Mouse (Mus musculus): ENCODE data around the gene Cacna2d3. TPM values are rescaled to one million over a fixed set of nuclear protein-coding genes. Genes with fewer than 3 reads are reported as not detected.

Gene Cacna2d3
- total and polyA plus RNA-seq, 3 experiments, result not detected

DNA sequence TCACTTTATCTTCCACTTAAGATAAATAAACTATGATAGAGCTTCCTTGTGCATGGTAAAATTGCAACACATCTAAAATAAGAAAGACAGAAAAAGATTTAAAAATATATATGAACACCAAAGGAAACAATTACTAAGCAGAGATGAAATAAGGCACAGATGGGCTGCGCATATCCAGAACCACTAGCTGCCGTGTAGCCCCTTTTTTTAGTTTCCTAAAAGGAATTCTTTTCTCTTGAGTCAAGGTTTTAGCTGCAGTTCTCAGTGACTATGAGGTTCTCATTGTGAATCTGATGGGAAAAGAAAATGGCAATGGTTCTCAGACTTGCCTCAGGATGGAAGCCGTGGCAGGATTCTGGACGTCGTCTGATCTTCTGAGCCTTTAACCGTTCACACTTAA lies 814.0 kb downstream of the Cacna2d3 start:
- Histone ChIP-seq H3K4me1 (ENCODE audit: control insufficient read depth in 1 of 2, insufficient read depth in 2 of 2) (no peaks in the 10 kb centered on the region), H3K9me3 (replicated peaks; ENCODE audit: low read length) (peaks cover 57% of the 10 kb centered on the region), H3K9ac (ENCODE audit: insufficient read depth, low read depth) (no peak overlapping the region), H3K36me3 (replicated peaks in 1 of 2; ENCODE audit: control insufficient read depth in 1 of 2, insufficient read depth in 1 of 2, low read length in 1 of 2) (no peaks in the 10 kb centered on the region), H3K79me2 (replicated peaks; ENCODE audit: control insufficient read depth, extremely low read depth, insufficient read depth, poor library complexity, severe bottlenecking) (no peaks in the 10 kb centered on the region), H3K27ac (ENCODE audit: insufficient read depth, low read depth) (no peak overlapping the region), H3K27me3 (replicated peaks) (no peaks in the 10 kb centered on the region), H3K4me3 (replicated peaks in 1 of 3; ENCODE audit: low read depth in 2 of 3, low read length in 2 of 3, poor library complexity in 1 of 3) (no peak overlapping the region), H3K4me2 (ENCODE audit: insufficient read depth, low read depth, poor library complexity, severe bottlenecking) (no peak overlapping the region)
- dilution Hi-C loops (cut with MboI; ENCODE audit: extremely low pct_ligation_motif_present, extremely low pct_unique_long_range_greater_than_20kb, low sequenced_read_pairs), result no loop called here
- TF ChIP-seq SMC3 (IDR thresholded peaks at IDR 0.05; ENCODE audit: low read depth, low read length), result no peak
- TF ChIP-seq POLR2A (IDR thresholded peaks at IDR 0.05; ENCODE audit: low read depth, low read length), result no peak
- no peak for TF ChIP-seq GABPA (IDR thresholded peaks at IDR 0.05; ENCODE audit: insufficient replicate concordance, low read depth, low read length)
- no peak for TF ChIP-seq TCF12 (IDR thresholded peaks at IDR 0.05; ENCODE audit: low read depth, low read length)
- TF ChIP-seq MAFK (IDR thresholded peaks at IDR 0.05; ENCODE audit: insufficient replicate concordance, low read length), result no peak
- TF ChIP-seq ELF1 (IDR thresholded peaks at IDR 0.05; ENCODE audit: low read depth, low read length), result no peak
- TF ChIP-seq MAZ (IDR thresholded peaks at IDR 0.05; ENCODE audit: low read depth, low read length), result no peak
- TF ChIP-seq CTCF (conservative IDR thresholded peaks at IDR 0.05 in 1 of 2, IDR thresholded peaks at IDR 0.05 in 1 of 2; ENCODE audit: low read depth in 2 of 2, low read length in 2 of 2), result no peak
- TF ChIP-seq TBP (conservative IDR thresholded peaks at IDR 0.05; ENCODE audit: low read depth, low read length), result no peak
- DNase-seq (ENCODE audit: extremely low read depth), result no peak
- in situ Hi-C loops (cut with MboI; ENCODE audit: low pct_ligation_motif_present, low pct_unique_long_range_greater_than_20kb, low sequenced_read_pairs), result no loop called here

DNA sequence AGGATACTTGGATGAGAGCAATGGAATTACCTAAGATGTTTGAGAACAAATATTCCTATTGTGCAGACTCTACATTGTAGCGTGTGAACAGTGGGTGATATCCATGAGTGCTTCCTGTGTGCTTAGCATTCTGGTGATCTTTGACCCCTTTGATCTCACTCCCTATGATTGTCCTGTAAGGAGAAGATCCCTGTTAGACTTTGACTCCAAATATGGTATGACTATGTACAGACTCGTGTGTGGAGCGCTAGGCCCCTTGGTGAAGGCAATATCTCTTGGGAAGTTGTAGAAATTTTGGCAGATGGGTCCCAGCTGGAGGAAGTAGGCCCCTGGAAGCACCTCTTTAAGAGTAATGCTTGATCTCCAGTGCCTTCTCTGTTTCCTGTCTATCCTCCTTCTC lies 829.1 kb downstream of the Cacna2d3 start:
- H3K27ac ChIP-seq (ENCODE audit: insufficient read depth, low read depth), result no peak overlapping the region
- H3K79me2 ChIP-seq (replicated peaks; ENCODE audit: control insufficient read depth, extremely low read depth, insufficient read depth, poor library complexity, severe bottlenecking), result no peaks in the 10 kb centered on the region
- H3K4me3 ChIP-seq (replicated peaks in 1 of 3; ENCODE audit: low read depth in 2 of 3, low read length in 2 of 3, poor library complexity in 1 of 3), result no peak overlapping the region
- dilution Hi-C loops (cut with MboI; ENCODE audit: extremely low pct_ligation_motif_present, extremely low pct_unique_long_range_greater_than_20kb, low sequenced_read_pairs), result no loop called here
- H3K4me1 ChIP-seq (ENCODE audit: control insufficient read depth in 1 of 2, insufficient read depth in 2 of 2), result no peaks in the 10 kb centered on the region
- H3K9me3 ChIP-seq (replicated peaks; ENCODE audit: low read length), result peaks cover 78% of the 10 kb centered on the region
- DNase-seq (ENCODE audit: extremely low read depth), result no peak
- no peak overlapping the region for H3K4me2 ChIP-seq (ENCODE audit: insufficient read depth, low read depth, poor library complexity, severe bottlenecking)
- no peaks in the 10 kb centered on the region for H3K36me3 ChIP-seq (replicated peaks in 1 of 2; ENCODE audit: control insufficient read depth in 1 of 2, insufficient read depth in 1 of 2, low read length in 1 of 2)
- TF ChIP-seq USF1 (IDR thresholded peaks at IDR 0.05; ENCODE audit: low read depth, low read length), result no peak
- no peak for TF ChIP-seq UBTF (IDR thresholded peaks at IDR 0.05; ENCODE audit: low read depth, low read length)
- TF ChIP-seq HCFC1 (IDR thresholded peaks at IDR 0.05; ENCODE audit: low read depth, low read length), result no peak
- no peak for TF ChIP-seq POLR2A (IDR thresholded peaks at IDR 0.05; ENCODE audit: low read depth, low read length)
- H3K9ac ChIP-seq (ENCODE audit: insufficient read depth, low read depth), result no peak overlapping the region
- no peaks in the 10 kb centered on the region for H3K27me3 ChIP-seq (replicated peaks)
- in situ Hi-C loops (cut with MboI; ENCODE audit: low pct_ligation_motif_present, low pct_unique_long_range_greater_than_20kb, low sequenced_read_pairs), result no loop called here

- Histone ChIP-seq H3K9me3 (replicated peaks; ENCODE audit: low read length) (peaks cover 65% of the 10 kb centered on the region), H3K27ac (ENCODE audit: insufficient read depth, low read depth) (no peak overlapping the region), H3K4me3 (replicated peaks in 1 of 3; ENCODE audit: low read depth in 2 of 3, low read length in 2 of 3, poor library complexity in 1 of 3) (no peak overlapping the region), H3K36me3 (replicated peaks in 1 of 2; ENCODE audit: control insufficient read depth in 1 of 2, insufficient read depth in 1 of 2, low read length in 1 of 2) (no peaks in the 10 kb centered on the region), H3K9ac (ENCODE audit: insufficient read depth, low read depth) (no peak overlapping the region), H3K27me3 (replicated peaks) (no peaks in the 10 kb centered on the region), H3K4me1 (ENCODE audit: control insufficient read depth in 1 of 2, insufficient read depth in 2 of 2) (no peaks in the 10 kb centered on the region), H3K4me2 (ENCODE audit: insufficient read depth, low read depth, poor library complexity, severe bottlenecking) (no peak overlapping the region), H3K79me2 (replicated peaks; ENCODE audit: control insufficient read depth, extremely low read depth, insufficient read depth, poor library complexity, severe bottlenecking) (no peaks in the 10 kb centered on the region)
- in situ Hi-C loops (cut with MboI; ENCODE audit: low pct_ligation_motif_present, low pct_unique_long_range_greater_than_20kb, low sequenced_read_pairs) (no loop called here), dilution Hi-C loops (cut with MboI; ENCODE audit: extremely low pct_ligation_motif_present, extremely low pct_unique_long_range_greater_than_20kb, low sequenced_read_pairs) (no loop called here)
- TF ChIP-seq E2F4 (IDR thresholded peaks at IDR 0.05; ENCODE audit: insufficient replicate concordance, low read depth, low read length), result no peak
- no peak for TF ChIP-seq TBP (conservative IDR thresholded peaks at IDR 0.05; ENCODE audit: low read depth, low read length)
- no peak for TF ChIP-seq MAX (IDR thresholded peaks at IDR 0.05; ENCODE audit: low read length)
- TF ChIP-seq JUN (IDR thresholded peaks at IDR 0.05; ENCODE audit: insufficient read depth, low read depth, low read length), result no peak
- no peak for TF ChIP-seq USF1 (IDR thresholded peaks at IDR 0.05; ENCODE audit: low read depth, low read length)
- no peak for TF ChIP-seq TCF12 (IDR thresholded peaks at IDR 0.05; ENCODE audit: low read depth, low read length)
- TF ChIP-seq RCOR1 (conservative IDR thresholded peaks at IDR 0.05; ENCODE audit: low read depth, low read length), result no peak
- no peak for TF ChIP-seq UBTF (IDR thresholded peaks at IDR 0.05; ENCODE audit: low read depth, low read length)
- no peak for TF ChIP-seq KAT2A (IDR thresholded peaks at IDR 0.05; ENCODE audit: insufficient replicate concordance, low read length)
- TF ChIP-seq USF2 (conservative IDR thresholded peaks at IDR 0.05; ENCODE audit: low read depth, low read length), result no peak
- no peak for TF ChIP-seq ETS1 (conservative IDR thresholded peaks at IDR 0.05; ENCODE audit: low read depth, low read length)
- no peak for TF ChIP-seq SMC3 (IDR thresholded peaks at IDR 0.05; ENCODE audit: low read depth, low read length)
- TF ChIP-seq EP300 (IDR thresholded peaks at IDR 0.05; ENCODE audit: low read length), result no peak
- no peak for DNase-seq (ENCODE audit: extremely low read depth)
These were observed 834.3 kb downstream of the Cacna2d3 start for GRCm38 (mm10) chr14:28887373-28887772.

All from CH12.LX (cell line).